Mouse (Mus musculus): ENCODE results near the gene Slc30a10.

- TF ChIP-seq CTCF (IDR thresholded peaks at IDR 0.05; ENCODE audit: borderline replicate concordance, control insufficient read depth, extremely low read depth, insufficient read depth, low read length, poor library complexity) (no peak), POLR2A (IDR thresholded peaks at IDR 0.05; ENCODE audit: control insufficient read depth, extremely low read depth, insufficient read depth, low read length, poor library complexity) (no peak)
Measured at GRCm38 (mm10) chr1:185482762-185483161, 28.1 kb downstream of the Slc30a10 start.

Data from thymus, adult 2 months (tissue).